Mouse (Mus musculus) adrenal gland, postnatal 10 days (tissue): ENCODE data around the gene A530016L24Rik. TPM values are rescaled to one million over a fixed set of nuclear protein-coding genes. Genes with fewer than 3 reads are reported as not detected.

Experiments used
- total RNA-seq, 2 experiments: library from RNA; stranded (reverse); gene quantifications; 2 replicates each; pipeline ENCODE4 v1.2.3; 2021

Gene A530016L24Rik
- total RNA-seq, 2 experiments from 2014 or later: 16.2 to 22.6 TPM

Other genes with a start within 250 kb of the A530016L24Rik start
- gene Tmem179, start 27.3 kb downstream of the A530016L24Rik start, total RNA-seq: 1 to 10 TPM; 4.8 to 6.8 TPM
- gene Inf2, start 99.3 kb downstream of the A530016L24Rik start, total RNA-seq: 10 to 100 TPM; 21.7 to 25.4 TPM
- gene Adssl1, start 130.6 kb downstream of the A530016L24Rik start, total RNA-seq: 10 to 100 TPM; 42.9 to 72.4 TPM
- gene Siva1, start 155.2 kb downstream of the A530016L24Rik start, total RNA-seq: 10 to 100 TPM; 35.9 to 46.7 TPM
- 100 to 1,000 TPM; 210 to 252 TPM for gene Akt1, start 185.4 kb downstream of the A530016L24Rik start, total RNA-seq
- gene Zbtb42, start 189.4 kb downstream of the A530016L24Rik start, total RNA-seq: 1 to 10 TPM; 3.9 to 5.5 TPM
- 10 to 100 TPM; 28.8 to 29.6 TPM for gene Cep170b, start 231.0 kb downstream of the A530016L24Rik start, total RNA-seq